In genomic region chr13:23949484-23950246, GRCm38 (mm10) we compare ENCODE assay signal across 13 mouse cellular contexts. TPM values are rescaled to one million over a fixed set of nuclear protein-coding genes. Genes with fewer than 3 reads are reported as not detected.
DNase-seq lines count a peak whose midpoint lies in the region; ATAC-seq lines count a peak whose summit lies in the region.
"Had no signal": no experiment of that assay in that cellular context is flagged by ENCODE, and none has a peak within 500 bp of the region (broad histone marks: within the 10 kb centered on the region; RNA-seq: fewer than 3 reads in every experiment).

No protein-coding gene starts in this region.

- DNase-seq in left cerebral cortex, postnatal 4 days: peak; percentile 37
- DNase-seq in left cerebral cortex, adult 8-10 months (ENCODE audit: low spot score in 2 of 2): no peak
- peak; percentile 51 for DNase-seq in midbrain, embryonic 10.5 days (ENCODE audit: low spot score)
- peak; percentile 31 for DNase-seq in telencephalon, adult 2 months (ENCODE audit: low read depth, low spot score)
- DNase-seq in lung, postnatal 4 days: no peak
- DNase-seq in gastrocnemius, postnatal 25 days: no peak
- DNase-seq: cerebellum, adult 11 months had no signal

- no peak overlapping the region for H3K4me2 ChIP-seq in forebrain, embryonic 13.5 days
- H3K4me2 ChIP-seq in intestine, embryonic 15.5 days (replicated peaks): no peak overlapping the region
- H3K4me2 ChIP-seq: heart, embryonic 12.5 days had no signal

- peak overlapping the region; percentile 59 for H3K27ac ChIP-seq in forebrain, embryonic 13.5 days
- H3K27ac ChIP-seq in midbrain, embryonic 10.5 days (replicated peaks): no peak overlapping the region
- no peak overlapping the region for H3K27ac ChIP-seq in intestine, embryonic 15.5 days
- H3K27ac ChIP-seq: liver, embryonic 14.5 days had no signal

- H3K36me3 ChIP-seq in forebrain, embryonic 13.5 days (ENCODE audit: poor library complexity, severe bottlenecking): no peaks in the 10 kb centered on the region
- H3K36me3 ChIP-seq in midbrain, embryonic 10.5 days: no peaks in the 10 kb centered on the region
- no peaks in the 10 kb centered on the region for H3K36me3 ChIP-seq in intestine, embryonic 15.5 days
- H3K36me3 ChIP-seq: heart, embryonic 12.5 days had no signal

- 32% methylated on average over 14 of the region's 14 CpGs for WGBS in forebrain, embryonic 13.5 days
- WGBS in midbrain, embryonic 10.5 days: 57% methylated on average over 14 of the region's 14 CpGs
- 62% methylated on average over 14 of the region's 14 CpGs for whole genome bisulfite sequencing in intestine, embryonic 15.5 days

- H3K4me3 ChIP-seq in forebrain, embryonic 13.5 days: no peak overlapping the region
- H3K4me3 ChIP-seq in midbrain, embryonic 10.5 days: no peak overlapping the region
- H3K4me3 ChIP-seq in intestine, embryonic 15.5 days (replicated peaks): no peak overlapping the region
- H3K4me3 ChIP-seq: heart, embryonic 12.5 days had no signal

- no peaks in the 10 kb centered on the region for H3K9me3 ChIP-seq in forebrain, embryonic 13.5 days (replicated peaks)
- no peaks in the 10 kb centered on the region for H3K9me3 ChIP-seq in midbrain, embryonic 10.5 days (replicated peaks)
- H3K9me3 ChIP-seq in intestine, embryonic 15.5 days: no peaks in the 10 kb centered on the region
- H3K9me3 ChIP-seq: heart, embryonic 12.5 days had no signal

- H3K27me3 ChIP-seq in forebrain, embryonic 13.5 days: no peaks in the 10 kb centered on the region
- no peaks in the 10 kb centered on the region for H3K27me3 ChIP-seq in midbrain, embryonic 10.5 days (ENCODE audit: low read depth, poor library complexity, severe bottlenecking)
- H3K27me3 ChIP-seq in intestine, embryonic 15.5 days (replicated peaks): no peaks in the 10 kb centered on the region

- H3K9ac ChIP-seq in forebrain, embryonic 13.5 days: no peak overlapping the region
- H3K9ac ChIP-seq in intestine, embryonic 15.5 days: no peak overlapping the region
- H3K9ac ChIP-seq: heart, embryonic 12.5 days; liver, embryonic 14.5 days had no signal

- peaks cover 13% of the 10 kb centered on the region for H3K4me1 ChIP-seq in forebrain, embryonic 13.5 days
- H3K4me1 ChIP-seq in midbrain, embryonic 10.5 days: peaks cover 24% of the 10 kb centered on the region
- no peaks in the 10 kb centered on the region for H3K4me1 ChIP-seq in intestine, embryonic 15.5 days (replicated peaks)
- H3K4me1 ChIP-seq: heart, embryonic 12.5 days had no signal

- intact Hi-C loops in left cerebral cortex, postnatal 4 days (cut with DNase I): no loop called here

- peak; percentile 85 for ATAC-seq in forebrain, embryonic 13.5 days
- ATAC-seq in intestine, embryonic 15.5 days: no peak
- ATAC-seq: intestine, embryonic 16.5 days had no signal

RNA-seq across cellular contexts. Expression of gene Hist1h2aa, which starts 15.4 kb away (rescaled TPM):
- total RNA-seq in left cerebral cortex, postnatal 4 days (2021): not detected
- not detected for total RNA-seq in left cerebral cortex, adult 8-10 months (2022)
- polyA plus RNA-seq in forebrain, embryonic 13.5 days (2015; fragmentation: Nextera tagmentation; extraction: Ambion mirVana): not detected in 2 replicates
- not detected in 2 replicates for polyA plus RNA-seq in midbrain, embryonic 10.5 days (2016; fragmentation: Nextera tagmentation; extraction: Ambion mirVana)
- polyA plus RNA-seq in intestine, embryonic 15.5 days (2015; fragmentation: Nextera tagmentation; extraction: Ambion mirVana): not detected in 2 replicates
- not detected for total RNA-seq in gastrocnemius, postnatal 25 days (2021)
- total RNA-seq: layer of hippocampus, postnatal 10 days had no signal
- polyA plus RNA-seq: heart, embryonic 12.5 days; intestine, embryonic 16.5 days; liver, embryonic 14.5 days had no signal

RNA-seq across cellular contexts. Expression of gene Hist1h2ba, which starts 15.7 kb away (rescaled TPM):
- total RNA-seq in left cerebral cortex, postnatal 4 days (2021): not detected
- not detected for total RNA-seq in left cerebral cortex, adult 8-10 months (2022)
- polyA plus RNA-seq in forebrain, embryonic 13.5 days (2015; fragmentation: Nextera tagmentation; extraction: Ambion mirVana): not detected in 2 replicates
- not detected in 2 replicates for polyA plus RNA-seq in midbrain, embryonic 10.5 days (2016; fragmentation: Nextera tagmentation; extraction: Ambion mirVana)
- polyA plus RNA-seq in intestine, embryonic 15.5 days (2015; fragmentation: Nextera tagmentation; extraction: Ambion mirVana): not detected in 2 replicates
- total RNA-seq in gastrocnemius, postnatal 25 days (2021): not detected
- total RNA-seq: layer of hippocampus, postnatal 10 days had no signal
- polyA plus RNA-seq: heart, embryonic 12.5 days; intestine, embryonic 16.5 days; liver, embryonic 14.5 days had no signal

RNA-seq across cellular contexts. Expression of gene Slc17a4, which starts 34.9 kb away (rescaled TPM):
- total RNA-seq in left cerebral cortex, postnatal 4 days (2021): not detected
- total RNA-seq in left cerebral cortex, adult 8-10 months (2022): not detected
- not detected in 2 replicates for polyA plus RNA-seq in forebrain, embryonic 13.5 days (2015; fragmentation: Nextera tagmentation; extraction: Ambion mirVana)
- not detected in 2 replicates for polyA plus RNA-seq in midbrain, embryonic 10.5 days (2016; fragmentation: Nextera tagmentation; extraction: Ambion mirVana)
- 17.0 and 19.6 TPM in 2 replicates for polyA plus RNA-seq in intestine, embryonic 15.5 days (2015; fragmentation: Nextera tagmentation; extraction: Ambion mirVana)
- not detected for total RNA-seq in gastrocnemius, postnatal 25 days (2021)
- total RNA-seq: layer of hippocampus, postnatal 10 days had no signal
- polyA plus RNA-seq: heart, embryonic 12.5 days had no signal

RNA-seq across cellular contexts. Expression of gene Scgn, which starts 41.3 kb away (rescaled TPM):
- under 1 TPM; 0.26 to 0.58 TPM for total RNA-seq in left cerebral cortex, postnatal 4 days (2021)
- 1 to 10 TPM in 1 of 4 experiments, under 1 TPM in 3; 0.51 to 1.7 (median 0.69) TPM for total RNA-seq in left cerebral cortex, adult 8-10 months (2022)
- polyA plus RNA-seq in forebrain, embryonic 13.5 days (2015; fragmentation: Nextera tagmentation; extraction: Ambion mirVana): 2.1 and 2.6 TPM in 2 replicates
- polyA plus RNA-seq in midbrain, embryonic 10.5 days (2016; fragmentation: Nextera tagmentation; extraction: Ambion mirVana): 0.21 and 0.27 TPM in 2 replicates
- 7.5 and 8.8 TPM in 2 replicates for polyA plus RNA-seq in intestine, embryonic 15.5 days (2015; fragmentation: Nextera tagmentation; extraction: Ambion mirVana)
- not detected for total RNA-seq in gastrocnemius, postnatal 25 days (2021)
- polyA plus RNA-seq: heart, embryonic 12.5 days; liver, embryonic 14.5 days had no signal

Comparison
In these comparisons a context has a peak if more than half of its experiments do, and no peak if none do; other contexts are left out.
1. DNase-seq: peak in left cerebral cortex, postnatal 4 days (single experiment), midbrain, embryonic 10.5 days (single experiment) and telencephalon, adult 2 months (single experiment); none in left cerebral cortex, adult 8-10 months (0 of 2), lung, postnatal 4 days (0 of 2) and gastrocnemius, postnatal 25 days (single experiment).